Mouse (Mus musculus) liver, adult 2 months (tissue): ENCODE results near the gene Ccdc194.

Experiments
- CTCF ChIP-seq: fragments of 200-500 bp; IDR thresholded peaks from 2 replicates; pipeline ENCODE4 v1.5.1; 2011; ENCODE audit warnings: low read depth, low read length, control low read depth
- POLR2A ChIP-seq: fragments of 200-500 bp; IDR thresholded peaks from 2 replicates; pipeline ENCODE4 v1.6.1; 2011; ENCODE audit warnings: low read length, control low read depth; ENCODE audit not compliant: insufficient read depth; ENCODE audit errors: extremely low read depth

DNA sequence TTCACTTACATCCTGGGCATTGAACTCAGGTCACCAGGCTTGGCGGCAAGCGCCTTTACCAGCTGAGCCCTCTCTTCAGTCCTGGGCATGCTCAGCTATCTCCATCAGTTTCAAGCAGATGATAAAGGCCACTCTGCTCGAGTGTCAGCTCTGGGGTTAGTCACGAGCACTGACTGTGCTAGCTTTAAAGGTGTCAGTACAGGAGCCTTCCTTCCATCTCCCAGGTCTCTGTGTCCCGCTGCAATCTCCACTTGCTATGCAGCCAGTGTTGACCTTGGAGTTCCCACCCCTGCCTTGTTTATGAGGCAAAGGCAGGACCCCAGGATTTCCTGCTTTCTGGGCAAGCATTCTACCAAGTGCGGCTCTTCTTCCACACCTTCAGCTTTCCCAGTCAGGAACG, 42.1 kb upstream of the Ccdc194 start:
- TF ChIP-seq CTCF: no peak
- no peak for TF ChIP-seq POLR2A
